Mouse (Mus musculus) gastrocnemius, postnatal 36 days (tissue): Measurements from ENCODE around the gene Cfap157. TPM values are rescaled to one million over a fixed set of nuclear protein-coding genes. Genes with fewer than 3 reads are reported as not detected.

Source experiments
- DNase-seq, 2 experiments: peaks; one replicate each; pipeline ENCODE4 v3.0.0; 2022
- intact Hi-C: fragments of 180-260 bp; cut with DNase I; formaldehyde crosslinking; loops from one replicate; pipeline ENCODE4 v1.15.1; 2025
- total RNA-seq, 2 experiments: library from RNA; stranded (reverse); gene quantifications; 2 replicates each; pipeline ENCODE4 v1.2.3; 2021

The Cfap157 gene
- total RNA-seq, 2 experiments from 2014 or later: not detected

DNA sequence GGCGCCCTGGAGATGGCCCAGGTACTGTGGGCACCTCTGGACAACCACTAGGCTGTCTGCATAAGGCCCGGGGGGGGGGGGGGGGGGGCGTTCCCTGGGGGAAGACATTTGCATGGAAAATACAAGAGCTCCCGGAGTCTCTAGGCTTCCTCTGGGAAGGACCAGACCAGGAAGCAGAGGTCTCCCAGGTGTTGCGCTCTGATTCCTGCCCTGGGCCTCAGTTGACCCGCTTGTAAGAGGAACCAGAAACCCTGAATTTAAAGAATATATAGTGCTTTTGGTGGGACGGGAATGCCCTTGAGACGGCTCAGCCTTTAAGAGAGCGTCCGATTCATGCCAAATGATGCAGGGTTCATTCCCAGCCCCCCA, 32.6 kb downstream of the Cfap157 start:
- intact Hi-C loops: no loop called here

DNA sequence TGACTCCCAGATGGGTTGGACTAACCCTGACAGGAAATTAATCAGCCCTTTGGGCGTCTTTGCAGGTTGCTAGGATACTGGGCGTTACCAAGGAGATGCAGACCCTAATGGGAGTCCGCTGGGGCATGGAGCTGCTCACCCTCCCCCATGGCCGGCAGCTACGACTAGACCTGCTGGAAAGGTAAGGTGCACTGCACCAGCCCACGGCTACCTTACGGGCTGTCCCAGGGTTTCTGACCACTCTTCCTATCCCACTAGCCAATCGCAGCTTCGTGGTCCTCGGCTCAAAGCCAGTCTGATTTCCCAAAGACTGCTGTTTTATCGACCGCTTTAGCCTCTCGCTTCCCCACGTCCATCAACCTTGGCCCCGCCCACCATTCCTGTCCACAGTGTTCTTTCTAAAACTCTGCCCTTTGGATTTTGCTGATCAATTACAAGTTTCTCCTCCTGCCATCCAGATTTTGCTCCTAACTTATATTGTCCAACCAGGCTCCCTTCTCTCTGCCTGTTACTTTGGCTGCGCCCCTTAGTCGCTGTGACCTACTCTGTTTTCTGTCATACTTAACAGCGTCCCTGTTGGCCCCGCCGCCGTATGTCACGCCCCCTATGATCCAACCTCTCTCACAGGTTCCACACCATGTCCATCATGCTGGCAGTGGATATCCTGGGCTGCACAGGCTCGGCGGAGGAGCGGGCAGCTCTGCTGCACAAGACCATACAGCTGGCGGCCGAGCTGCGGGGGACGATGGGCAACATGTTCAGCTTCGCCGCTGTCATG, 33.2 kb downstream of the Cfap157 start:
- no peak for DNase-seq
- intact Hi-C loops: no loop called here

More for the DNA sequence above, 32.6 kb downstream of the Cfap157 start:
- no peak for DNase-seq

DNA sequence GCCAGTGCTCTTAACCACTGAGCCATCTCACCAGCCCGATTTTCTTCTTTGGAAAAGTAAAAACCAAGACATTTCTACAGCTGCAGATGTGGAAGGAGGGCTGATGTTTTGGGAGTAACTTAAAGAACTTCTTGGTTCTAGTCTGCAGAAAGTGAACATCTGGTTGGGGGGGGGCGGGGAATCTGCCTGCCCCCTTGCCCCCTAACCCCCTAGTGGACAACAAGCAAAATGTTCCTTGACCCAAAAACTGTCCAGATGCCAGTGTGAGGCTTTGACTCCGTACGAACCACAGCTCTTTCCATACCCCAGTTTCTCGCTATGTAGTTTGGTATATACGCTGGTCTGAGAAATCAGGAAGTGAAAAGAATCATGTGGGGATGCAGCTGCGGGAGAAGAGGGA, 34.0 kb downstream of the Cfap157 start:
- intact Hi-C loops: no loop called here
- DNase-seq: no peak

DNA sequence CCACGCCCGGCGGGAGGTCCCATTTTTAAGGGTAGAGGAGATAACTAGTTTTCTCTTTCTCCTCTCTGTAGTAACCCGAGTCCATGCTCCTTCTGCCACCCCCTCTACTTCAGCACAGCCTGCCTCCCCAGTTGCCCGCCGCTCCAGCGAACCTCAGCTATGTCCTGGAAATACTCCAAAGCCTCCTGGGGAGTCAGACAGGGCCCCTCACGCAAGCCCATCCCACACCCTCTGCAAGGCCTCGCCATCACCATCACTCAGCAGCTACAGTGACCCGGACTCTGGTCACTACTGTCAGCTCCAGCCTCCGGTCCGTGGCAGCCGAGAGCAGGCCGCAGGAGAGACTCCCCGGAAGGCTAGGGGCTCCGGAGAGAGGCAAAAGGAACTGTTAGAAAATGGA, 35.1 kb downstream of the Cfap157 start:
- DNase-seq: no peak
- intact Hi-C loops: no loop called here

DNA sequence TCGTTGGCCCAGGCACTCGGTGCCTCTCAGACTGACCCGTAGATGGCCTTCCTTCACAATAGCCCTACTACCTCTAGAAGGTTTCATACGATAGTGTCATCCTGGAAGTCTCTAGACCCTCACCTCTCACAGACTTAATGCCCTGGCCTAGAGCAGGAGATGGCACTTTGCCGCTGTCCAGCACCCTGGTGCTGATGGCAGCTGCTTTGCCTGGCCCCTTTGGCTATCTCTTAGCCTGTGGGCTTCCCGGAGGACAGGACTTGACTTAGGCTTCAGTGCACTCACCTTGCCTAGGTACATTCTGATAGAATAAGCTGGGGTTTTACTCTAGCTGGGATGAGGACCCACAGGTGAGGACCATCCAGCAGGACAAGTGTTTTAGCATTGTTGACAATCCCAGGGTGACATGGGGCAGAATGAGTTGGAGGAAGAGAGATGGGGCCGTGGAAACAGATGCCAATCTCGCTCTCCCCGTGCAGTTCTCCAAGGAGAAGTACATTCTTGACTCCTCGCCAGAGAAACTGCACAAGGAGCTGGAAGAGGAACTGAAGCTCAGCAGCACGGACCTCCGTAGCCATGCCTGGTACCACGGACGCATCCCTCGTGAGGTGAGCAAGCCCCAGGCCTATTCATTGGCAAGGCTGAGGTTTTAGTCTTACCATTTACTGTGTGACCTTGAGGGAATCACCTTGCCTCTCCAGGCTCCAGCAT, 39.8 kb downstream of the Cfap157 start:
- no peak for DNase-seq
- intact Hi-C loops: no loop called here

DNA sequence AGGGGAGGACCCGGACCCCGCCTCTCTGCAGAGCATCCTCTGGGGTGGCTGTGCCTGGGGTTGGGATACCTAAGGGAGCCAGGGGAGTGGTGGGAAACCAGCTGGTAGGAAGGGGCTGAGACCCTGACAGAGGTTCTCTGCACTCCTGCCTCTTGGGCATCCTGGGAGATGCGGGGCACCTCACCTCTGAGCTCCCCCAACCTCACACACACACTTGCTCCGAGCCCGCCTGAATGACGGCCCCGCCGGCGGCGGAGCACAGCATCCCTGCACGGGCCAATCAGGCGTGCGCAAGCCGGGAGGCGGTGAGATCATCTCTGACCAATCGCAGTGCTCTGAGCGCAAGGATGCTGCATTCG, 42.1 kb downstream of the Cfap157 start:
- intact Hi-C loops: no loop called here
- no peak for DNase-seq

DNA sequence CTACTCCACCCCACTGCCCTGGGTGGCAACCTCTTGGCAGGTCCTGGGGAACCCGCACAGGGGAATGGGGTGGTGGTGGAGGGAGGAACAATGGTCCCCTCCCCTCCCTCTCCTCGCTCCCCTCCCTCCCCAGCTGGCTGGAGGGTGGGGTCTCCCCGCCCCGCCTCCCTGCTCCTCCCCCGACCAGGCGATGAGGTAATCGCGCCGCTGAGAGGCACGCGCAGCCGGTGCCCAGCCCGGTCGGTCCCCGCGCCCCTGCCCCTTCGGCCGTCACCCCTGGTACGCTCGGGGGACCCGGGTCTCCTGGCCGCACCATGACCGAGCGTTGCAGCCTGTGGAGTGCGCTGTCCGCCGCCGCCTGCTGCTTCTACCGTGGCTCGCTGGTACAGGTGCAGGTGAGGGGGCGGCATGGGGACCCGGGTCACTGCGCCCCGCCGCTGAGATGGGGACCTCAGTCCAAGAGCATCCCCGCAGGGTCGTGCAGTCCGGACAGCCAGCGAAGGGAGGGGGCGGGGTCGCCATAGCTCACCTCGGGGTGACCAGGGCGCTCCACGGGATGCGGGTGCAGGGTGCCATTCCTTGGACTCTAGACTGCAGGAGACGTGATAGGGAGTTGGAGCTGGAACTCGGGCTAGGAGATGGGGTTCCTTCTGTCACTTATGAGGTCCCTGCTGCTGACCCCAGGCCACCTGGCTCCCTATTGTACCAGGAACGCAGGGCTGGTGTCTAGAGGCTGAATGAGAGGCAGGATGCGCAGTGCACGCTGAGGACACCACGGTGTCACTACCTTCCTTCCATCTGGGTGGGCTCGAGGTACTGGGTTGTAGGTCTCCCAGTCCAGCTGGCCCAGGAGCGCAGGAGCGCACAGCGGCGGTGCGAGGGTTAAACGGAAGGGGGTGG, 42.7 kb downstream of the Cfap157 start:
- intact Hi-C loops: no loop called here
- no peak for DNase-seq

DNA sequence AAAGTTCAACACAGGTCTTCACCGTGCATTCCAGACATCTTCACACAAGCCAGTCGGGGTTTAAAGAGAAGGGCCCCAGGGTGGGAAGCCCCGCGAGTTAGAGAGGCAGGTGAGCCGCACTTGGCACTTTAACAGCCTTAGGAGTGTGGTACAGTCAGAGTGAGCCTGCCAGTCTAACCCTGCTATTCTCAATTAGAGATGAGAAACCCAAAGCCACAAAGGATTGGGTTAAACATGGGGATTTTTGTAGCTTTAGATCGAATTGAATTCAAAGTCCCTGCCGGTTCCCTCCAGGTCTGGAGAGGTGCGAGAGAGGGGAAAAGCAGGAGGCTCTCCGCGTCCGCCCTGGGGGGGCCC, 43.3 kb downstream of the Cfap157 start, which contains the start of gene 6330409D20Rik:
6330409D20Rik (minus strand) TSS at position 101 of the 357 bp plus-strand sequence.
- intact Hi-C loops: no loop called here
- no peak for DNase-seq

DNA sequence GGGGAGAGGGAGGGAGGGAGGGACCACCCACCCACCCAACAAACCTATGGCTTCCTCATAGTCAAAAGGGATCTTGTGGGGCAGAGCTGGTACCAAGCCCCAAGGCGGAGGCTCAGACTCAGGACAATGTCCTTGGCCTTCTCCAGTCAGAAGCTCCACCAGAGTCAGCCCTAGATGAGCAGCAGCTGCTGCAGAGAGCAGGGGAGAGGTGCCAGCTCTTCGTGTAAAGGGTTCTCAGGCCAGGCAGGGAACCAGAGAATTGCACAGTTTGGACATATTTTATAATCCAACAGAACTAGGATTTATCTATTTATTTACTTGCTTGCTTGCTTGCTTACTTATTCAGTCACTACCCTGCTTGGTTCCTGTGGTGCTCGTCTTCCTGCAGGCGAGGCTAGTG, 44.9 kb downstream of the Cfap157 start:
- intact Hi-C loops: no loop called here
- DNase-seq: no peak

DNA sequence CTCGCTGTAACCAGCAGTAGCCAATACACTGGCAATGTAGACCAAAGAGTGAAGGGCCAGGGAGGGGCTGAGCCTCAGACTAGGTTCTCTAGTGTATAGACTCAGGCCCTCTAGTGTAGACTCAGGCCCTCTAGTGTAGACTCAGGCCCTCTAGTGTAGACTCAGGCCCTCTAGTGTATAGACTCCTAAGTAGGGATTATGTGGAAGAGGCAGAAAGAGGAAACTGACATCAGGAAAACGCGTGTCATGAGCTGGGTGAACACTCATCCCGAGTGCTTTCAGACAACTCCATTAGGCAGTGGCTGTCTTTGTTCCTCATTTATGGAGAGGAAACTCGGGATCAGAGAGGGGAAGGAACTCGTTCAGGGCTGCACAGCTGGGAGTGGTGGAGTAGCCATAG, 47.2 kb downstream of the Cfap157 start:
- no peak for DNase-seq
- intact Hi-C loops: no loop called here

DNA sequence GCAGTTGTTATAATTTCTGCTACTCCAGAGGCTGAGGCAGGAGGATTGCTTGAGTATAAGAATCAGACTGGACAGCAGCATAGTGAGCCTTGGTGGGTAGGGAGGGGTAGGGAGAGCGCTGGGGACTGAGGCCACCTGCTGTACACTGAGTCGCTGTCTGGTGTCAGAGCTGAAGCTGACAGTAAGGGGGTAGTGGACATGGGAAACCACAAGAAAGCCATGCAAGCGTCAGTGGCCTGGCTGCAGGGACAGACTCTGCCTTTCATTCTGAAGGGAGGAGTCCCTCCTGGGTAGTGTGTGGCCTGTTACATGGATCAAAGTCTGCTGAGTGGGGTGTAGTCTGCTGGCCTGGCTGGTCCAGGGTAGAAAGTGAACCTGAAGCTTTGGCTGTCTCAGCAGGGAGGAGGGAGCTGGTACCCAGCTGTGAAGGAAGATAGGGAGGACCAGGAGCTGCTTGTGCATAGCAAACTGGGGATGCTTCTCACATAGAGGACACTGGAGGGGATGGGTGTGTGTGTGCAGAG, 47.9 kb downstream of the Cfap157 start:
- no peak for DNase-seq
- intact Hi-C loops: no loop called here

DNA sequence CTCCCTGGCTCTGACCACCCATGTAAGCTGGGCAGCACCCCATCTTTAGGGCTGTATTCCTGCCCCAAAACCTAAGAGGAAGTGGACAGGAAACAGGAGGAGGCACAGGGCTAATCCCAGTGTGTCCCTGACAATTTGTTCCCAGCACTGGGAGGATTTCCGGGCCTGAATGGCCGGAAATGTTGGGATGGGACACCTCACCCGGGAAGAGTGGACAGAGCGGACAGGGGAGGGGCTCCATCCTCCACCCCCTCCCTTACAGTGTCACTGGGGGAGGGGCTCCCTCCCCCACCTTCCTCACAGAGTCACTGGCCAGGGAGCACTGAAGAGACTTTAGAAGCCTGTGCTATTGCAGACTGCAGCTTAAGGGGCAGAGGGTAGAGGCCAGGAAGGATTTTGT, 49.3 kb downstream of the Cfap157 start:
- intact Hi-C loops: no loop called here
- no peak for DNase-seq

DNA sequence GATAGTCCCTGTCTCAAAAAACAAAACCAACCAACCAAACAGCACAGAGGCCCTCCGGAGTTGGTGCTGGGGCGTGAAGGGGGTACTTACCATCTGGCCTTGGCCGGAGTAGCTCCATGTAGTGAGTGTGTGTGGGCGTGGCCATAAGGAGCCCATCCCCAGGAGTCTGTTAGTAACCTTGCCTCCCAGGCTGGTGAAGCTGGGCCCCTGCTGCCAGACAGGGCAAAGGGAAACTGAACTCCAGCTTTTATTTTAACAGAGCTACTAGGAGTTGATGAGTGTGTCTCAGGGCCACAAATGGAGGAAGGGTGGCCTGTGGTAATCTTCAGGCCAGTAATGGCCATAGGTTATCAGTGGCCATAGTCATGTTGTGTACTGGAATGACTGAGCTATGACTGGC, 49.7 kb downstream of the Cfap157 start:
- intact Hi-C loops: no loop called here
- no peak for DNase-seq

DNA sequence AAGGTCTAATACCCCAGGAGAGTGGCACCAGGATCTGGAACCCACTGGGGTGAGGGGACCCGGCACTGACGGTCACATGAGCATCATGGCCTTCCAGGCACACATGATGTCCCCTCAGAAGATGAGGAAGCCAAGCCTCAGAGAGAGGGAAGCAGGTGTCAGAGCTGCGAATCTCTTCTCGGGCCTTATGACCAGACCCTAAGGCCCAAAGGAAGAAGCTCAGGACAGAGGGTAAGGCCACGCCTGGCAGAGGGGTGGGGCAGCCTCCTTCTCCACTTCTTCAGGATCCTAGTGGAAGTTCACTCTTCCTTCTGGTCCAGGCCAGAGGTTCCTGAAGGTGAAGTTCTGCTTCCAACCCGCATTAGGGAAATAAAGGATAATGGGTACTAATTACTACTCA, 51.5 kb downstream of the Cfap157 start:
- no peak for DNase-seq
- intact Hi-C loops: no loop called here

DNA sequence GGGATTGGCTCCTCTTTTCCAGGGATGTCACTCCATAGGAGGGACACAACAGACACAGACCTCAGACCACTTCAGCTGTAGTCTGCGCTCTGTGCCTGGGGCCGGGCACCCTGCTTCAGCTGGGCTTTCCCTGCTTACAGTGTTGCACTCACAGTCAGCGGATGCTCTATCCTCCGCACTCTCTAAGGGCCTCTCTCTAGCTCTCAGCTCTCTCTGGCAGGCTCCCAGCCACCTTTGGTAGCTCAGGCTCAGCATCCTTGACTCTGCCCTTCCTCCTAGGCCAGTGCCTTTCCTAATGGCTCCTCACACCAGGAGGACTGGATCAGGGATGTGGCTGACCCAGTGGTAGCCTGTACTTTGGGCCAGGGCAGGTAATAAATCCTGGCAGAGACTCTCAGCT, 52.3 kb downstream of the Cfap157 start:
- no peak for DNase-seq
- intact Hi-C loops: no loop called here

DNA sequence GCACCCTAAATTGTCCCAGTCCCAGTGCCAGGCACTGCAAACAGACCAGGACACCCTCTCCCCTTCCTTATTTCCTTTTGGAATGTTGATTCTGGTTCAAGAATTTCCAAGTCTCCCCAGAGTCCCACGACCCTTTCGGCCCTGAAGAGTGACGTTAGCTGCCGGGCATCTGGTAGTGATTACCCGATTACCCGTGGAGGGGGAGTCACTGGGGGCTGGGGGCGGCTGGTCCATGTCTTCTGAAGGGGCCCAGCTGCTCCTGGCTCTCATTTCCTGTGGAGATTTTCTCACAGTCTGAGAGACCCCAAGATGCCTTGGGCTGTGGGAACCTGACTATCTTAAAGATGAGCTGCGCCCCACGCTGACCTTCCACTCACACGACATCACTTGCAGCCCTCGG, 53.4 kb downstream of the Cfap157 start:
- no peak for DNase-seq
- intact Hi-C loops: no loop called here

DNA sequence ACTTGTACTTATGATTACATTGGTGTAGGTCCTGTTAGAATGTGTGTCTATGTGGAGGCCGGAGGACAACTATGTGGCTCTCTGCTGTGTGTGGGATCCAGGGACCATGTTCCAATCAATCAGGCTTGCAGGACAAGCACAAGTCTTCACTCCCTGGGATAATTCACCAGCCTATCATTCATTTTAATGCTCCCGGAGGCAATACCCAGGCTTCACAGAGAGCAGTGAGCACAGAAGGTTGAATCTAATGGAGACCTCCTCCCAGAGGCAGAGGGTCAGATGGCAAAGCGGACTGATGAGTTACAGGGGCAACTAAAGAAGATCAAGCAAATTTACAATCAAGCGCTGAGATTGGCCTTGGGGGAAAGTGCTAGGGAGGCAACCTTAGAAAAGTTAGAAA, 54.7 kb downstream of the Cfap157 start:
- intact Hi-C loops: no loop called here

DNA sequence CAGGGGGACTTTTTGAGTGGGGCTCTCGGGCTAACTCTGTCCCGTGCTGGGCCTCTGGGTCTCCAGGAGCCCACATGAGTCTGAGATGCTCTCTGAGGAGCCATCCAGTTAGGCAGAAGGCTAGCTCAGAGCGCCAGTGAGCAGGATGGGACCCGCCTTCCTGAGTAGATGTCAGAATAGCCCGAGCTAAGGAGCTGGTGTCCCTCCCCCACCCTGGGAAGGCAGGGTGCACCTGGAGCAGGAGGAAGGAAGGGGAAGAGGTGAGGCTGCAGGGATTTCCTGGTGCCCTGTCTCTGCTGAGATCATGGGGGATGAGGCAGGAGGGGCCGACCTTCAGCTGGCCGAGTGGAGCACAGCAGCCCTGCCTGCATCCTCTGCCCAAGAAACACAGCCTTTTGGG, 55.8 kb downstream of the Cfap157 start:
- intact Hi-C loops: no loop called here
- DNase-seq: peak in 1 of 2 experiments; percentile 47

More for the DNA sequence above, 54.7 kb downstream of the Cfap157 start:
- no peak for DNase-seq

DNA sequence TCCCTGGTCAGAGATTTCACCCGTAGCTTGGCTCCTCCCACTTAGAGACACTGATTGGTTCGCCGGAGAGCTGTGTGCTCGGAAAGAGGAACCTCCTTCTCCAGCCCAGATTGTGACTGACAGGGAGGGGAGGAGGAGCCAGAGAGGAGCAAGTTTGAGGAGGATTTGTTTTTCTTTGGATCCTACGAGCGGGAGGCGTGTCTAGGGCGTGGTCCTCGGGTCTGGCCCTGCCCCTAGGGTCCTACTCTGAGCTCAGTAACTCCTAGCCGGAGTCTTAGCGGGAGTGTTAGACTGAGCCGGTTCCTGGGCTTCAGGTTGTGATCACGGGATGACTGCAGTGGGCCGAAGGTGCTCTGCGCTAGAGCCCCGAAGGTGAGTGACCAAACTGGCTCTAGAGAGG, 56.8 kb downstream of the Cfap157 start:
- peak; percentile 91 to 93 for DNase-seq
- intact Hi-C loops: no loop called here
